Mouse (Mus musculus) neutrophil, adult 83 days (primary cell): ENCODE data around the gene Mrpl53. TPM values are rescaled to one million over a fixed set of nuclear protein-coding genes. Genes with fewer than 3 reads are reported as not detected.

Experiments used
- total RNA-seq, 2 experiments: library from RNA; stranded (reverse); gene quantifications; one replicate each; pipeline ENCODE4 v1.2.4; 2023

Mrpl53 gene
- 10 to 100 TPM; 23.9 to 24.8 TPM for total RNA-seq

DNA sequence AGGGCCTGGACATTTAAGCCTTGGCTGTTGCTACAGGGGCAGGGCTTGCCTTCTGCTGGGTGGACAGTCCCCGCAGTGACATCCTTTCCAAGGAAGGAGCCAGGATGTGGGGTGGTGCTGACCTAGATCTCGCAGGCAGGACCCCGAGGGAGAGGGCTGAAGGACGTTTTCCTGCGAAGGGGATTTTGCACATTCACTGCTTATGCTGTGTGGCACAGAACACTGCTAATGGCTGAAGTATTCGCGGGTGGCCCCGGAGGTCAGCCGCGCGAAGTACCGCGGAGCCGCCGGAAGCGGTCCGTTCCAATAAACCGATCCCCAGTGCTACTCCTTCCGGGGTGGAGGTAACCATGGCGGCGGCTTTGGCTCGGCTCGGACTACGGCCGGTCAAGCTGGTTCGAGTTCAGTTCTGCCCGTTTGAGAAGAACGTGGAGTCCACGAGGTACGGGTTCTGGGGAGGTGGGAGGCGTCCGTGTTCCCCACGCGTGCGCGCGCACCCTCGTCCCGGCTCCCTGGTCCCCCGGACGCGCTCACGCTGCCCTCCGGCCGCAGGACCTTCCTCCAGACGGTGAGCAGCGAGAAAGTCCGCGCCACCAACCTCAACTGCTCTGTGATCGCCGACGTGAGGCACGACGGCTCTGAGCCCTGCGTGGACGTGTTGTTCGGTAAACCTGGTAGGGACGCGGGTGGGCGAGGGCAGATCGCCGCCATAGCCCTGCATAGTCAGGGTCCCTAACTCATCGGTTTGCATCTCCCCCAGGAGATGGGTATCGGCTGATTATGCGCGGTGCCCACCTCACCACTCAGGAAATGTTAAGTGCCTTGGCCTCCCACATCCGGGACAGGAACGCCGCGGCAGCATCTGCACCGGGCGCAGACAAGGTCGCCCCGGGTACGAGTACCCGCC is at the start of gene Mrpl53:
Gene Mrpl53, plus strand, starts transcription at position 279 of the 907 bp plus-strand sequence.

DNA sequence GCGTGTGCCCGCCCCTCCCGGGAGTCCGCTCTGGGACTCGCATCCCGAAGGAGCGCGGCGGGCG is 38.8 kb upstream of the Mrpl53 start, which contains the start of gene Tlx2:
Gene Tlx2, minus strand, starts transcription at position 47 of the 64 bp plus-strand sequence.

DNA sequence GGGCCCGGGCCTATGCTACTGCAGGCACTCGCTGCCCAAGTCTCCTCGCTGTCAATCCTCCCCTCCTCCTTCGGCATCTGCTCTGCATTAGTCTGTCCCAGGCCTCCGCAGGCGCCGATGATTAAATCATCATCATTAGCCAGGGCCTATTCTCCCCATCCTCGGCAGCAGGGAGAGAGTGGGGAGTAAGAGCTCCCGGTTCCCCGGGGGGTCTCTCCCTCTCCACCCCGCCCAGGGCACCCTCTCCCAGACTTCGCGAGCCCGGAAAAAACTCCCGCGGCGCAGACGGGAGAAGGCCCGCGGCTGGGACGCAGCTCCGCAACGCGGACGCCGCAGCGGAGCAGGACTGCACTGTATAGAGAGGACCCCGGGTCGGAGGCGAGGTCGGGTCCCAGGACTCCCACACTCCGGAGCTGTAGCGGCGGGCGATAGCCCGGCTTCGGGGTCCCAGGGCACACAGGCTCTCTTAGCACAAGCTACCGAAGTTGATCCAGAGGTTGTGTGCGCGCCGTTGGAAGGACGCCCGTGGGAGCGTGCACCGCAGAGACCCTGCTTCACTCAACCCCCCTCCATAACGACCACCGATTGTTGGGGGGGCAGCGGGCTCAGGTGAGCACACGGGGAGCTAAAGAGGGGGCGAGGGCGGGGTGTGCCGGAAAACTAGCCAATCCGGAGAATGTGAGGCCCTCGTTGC is 31.1 kb upstream of the Mrpl53 start, which contains the start of gene Pcgf1:
Gene Pcgf1, plus strand, starts transcription at position 240 of the 694 bp plus-strand sequence.

DNA sequence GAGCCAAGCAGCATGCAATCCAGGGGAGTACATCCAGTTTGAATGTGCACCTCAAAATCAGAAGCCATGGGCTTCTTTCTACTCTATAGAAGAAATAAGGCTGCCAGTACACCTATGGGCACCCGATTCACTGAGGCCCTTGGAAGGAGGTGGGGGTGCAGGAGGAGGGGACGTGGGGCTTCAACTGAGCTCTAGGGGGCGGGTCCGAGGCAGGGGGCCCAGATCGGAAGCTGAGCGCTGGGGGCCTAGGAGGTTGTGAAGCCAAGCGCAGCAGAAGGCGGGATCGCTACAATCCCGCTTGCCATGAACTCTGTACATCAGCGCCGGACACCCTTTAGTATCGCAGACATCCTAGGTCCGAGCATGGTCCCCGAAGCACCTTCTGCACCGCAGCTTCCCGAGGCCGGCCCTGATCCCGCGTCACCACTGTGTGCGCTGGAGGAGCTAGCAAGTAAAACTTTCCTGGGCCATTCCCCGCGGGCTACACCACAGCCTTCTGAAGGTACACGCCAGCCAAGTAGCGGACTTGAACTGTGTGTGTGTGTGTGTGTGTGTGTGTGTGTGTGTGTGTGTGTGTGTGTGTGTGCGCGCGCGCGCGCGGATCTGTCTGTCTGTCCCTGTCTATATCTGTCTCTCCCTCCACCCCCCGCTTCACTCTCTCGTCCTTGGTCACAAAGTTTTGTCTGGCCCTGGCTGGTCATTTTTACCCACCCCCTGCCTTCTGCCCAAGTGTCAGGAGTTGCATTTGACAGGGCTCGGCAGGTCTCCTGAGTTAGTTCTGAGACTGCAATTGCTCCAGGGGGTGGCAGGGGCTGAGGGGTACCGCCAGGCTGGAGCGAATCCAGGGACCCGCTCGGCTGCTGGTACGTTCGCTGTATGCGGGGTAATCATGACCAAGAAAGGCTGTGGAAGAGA is 22.5 kb upstream of the Mrpl53 start, which contains the start of gene Lbx2:
Gene Lbx2, plus strand, starts transcription at position 247 of the 915 bp plus-strand sequence.

DNA sequence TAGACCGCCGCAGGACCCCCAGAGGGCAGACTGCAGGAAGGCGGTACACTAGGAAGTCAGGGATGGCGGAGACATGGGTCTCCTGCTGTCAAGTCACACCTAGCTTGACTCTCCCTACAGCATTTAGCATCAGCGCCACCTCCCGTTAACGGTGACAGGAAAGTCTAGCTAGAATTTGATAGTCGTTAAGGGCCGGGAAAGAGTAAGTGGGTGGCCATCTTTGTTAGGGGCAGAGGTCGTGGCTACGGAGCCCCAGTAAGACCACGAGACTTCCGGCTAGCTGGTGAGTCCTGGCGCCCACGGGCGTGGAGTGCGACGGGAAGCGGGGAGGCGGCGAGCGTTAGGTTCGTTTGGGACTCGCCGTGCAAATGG is 7.5 kb upstream of the Mrpl53 start, which contains the start of the genes Ccdc142 and Gm42688:
Gene Ccdc142, plus strand, starts transcription at position 286 of the 372 bp plus-strand sequence.
Gene Gm42688, plus strand, starts transcription at position 302 of the 372 bp plus-strand sequence.

DNA sequence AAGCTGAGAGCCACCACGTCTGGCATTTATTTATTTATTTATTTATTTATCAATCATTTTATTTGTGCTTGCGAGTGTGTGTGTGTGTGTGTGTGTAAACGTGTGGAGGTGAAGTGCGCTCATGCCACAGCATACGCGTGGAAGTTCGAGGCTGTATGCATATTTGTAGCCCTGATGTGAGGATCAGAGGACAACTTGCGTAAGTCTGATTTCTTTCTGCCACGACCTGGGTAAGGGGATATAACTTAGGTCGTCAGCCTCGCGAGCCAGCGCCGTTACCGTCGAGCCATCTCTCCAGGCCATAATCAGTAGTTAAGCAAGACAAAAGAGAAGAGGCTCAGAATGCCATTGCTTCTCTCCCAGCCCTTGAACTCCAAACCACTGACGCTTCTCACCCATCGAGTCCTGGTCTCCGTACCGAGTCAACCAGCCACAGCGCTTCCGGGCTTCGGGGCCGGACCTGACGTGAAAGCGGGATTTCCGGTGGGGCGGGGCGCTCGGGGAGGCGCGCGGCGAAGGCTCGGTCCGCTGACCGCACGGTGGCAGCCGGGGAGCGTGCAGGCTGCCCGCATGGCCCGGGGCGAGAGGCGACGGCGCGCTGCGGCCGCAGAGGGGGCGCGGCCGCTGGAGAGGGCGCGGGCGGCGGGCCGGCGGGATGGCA is 6.3 kb downstream of the Mrpl53 start, which contains the start of gene Mogs:
Gene Mogs, plus strand, starts transcription at position 486 of the 661 bp plus-strand sequence.

DNA sequence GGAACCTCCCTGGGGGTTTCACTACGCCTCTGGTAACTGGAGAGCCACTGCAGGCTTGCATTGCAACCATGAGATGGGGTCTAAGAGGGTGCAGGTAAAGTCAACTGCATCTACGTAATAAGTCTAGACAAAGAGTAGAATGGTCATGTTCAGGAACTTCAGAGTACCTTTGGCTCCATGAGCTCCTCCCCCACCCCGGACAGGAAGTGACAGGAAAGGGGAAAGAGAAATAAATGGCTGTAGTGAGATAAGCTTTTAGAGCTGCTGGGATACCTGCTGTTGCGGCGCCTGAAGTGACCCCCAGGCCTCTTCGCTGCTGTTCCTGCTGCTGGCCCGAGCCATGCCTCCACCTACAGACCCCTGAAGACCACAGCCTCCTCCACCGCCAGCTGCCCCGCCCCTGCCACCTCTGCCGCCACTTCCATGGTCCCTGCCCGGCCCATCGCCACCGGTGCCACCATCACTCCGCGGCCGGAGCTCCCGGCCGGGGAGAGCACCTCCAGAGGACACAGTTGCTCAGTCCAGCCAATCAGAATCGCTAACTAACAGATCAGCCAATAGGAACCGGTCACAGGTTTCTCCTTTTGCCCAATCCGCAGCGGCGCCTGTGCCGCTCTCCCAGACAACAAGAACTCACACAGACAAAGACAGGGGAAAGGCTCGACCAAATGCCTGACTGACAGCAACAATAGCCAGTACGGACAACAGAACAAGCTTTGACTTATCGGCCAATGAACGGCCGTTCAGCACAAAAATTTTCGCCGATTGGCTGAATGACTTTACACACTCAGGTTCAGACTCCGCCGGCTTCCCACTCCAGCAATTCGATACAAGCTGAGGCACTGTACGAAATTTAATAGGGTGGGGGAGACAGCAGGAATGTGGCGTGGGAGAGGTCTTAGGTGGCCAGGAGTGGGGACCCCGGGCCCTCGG is 12.4 kb downstream of the Mrpl53 start, which contains the start of gene Wbp1:
Gene Wbp1, minus strand, starts transcription at position 630 of the 933 bp plus-strand sequence.

DNA sequence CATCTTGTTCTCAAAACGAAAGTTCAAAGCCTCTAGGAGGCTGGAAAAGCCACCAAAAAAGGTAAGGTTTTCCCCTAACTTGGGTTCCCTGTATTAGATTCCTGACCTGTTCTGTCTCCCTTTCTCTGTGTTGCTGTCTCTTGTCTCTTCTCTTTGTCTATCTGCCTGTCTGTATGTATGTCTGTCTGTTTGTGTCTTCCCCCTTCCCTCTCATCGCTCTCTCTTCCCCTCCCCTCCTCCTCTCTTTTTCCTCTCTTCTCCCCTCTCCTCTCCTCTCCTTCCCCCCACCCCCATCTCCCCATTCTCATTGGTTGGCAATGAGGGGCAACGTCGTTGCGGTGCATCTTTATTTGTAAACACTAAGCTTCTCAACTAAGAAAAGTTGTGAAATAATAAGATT is 16.5 kb downstream of the Mrpl53 start, which contains the start of gene Ino80b:
Gene Ino80b, minus strand, starts transcription at position 101 of the 400 bp plus-strand sequence.

DNA sequence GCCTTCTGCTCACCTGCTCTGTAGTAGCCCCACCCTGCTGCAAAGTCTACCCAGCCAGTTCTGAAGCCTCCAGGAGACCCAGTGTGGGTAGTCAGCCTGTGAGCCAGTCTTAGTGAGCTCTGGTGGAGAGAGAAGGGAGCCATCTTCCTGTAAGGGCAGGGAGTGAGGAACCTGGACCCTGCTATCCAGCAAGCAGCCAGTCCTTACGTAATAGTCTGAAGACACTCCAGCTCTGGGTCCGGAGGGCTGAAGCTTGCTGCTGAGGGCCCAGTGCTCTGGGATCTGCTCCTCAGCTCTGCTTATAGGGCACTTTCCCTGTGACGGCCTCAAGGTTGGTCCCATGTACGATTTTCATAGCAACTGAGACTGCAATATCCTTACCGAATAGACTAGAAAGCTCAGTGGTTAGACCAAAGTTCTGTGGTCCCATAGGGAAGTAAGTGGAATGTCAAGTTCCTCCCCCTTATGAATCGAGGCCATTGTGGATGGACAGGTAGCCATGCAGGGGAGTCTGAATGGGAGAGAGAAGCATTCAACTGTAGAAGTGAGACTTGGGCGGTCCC is 26.2 kb downstream of the Mrpl53 start, which contains the start of gene Rtkn:
Gene Rtkn, plus strand, starts transcription at position 513 of the 563 bp plus-strand sequence.

DNA sequence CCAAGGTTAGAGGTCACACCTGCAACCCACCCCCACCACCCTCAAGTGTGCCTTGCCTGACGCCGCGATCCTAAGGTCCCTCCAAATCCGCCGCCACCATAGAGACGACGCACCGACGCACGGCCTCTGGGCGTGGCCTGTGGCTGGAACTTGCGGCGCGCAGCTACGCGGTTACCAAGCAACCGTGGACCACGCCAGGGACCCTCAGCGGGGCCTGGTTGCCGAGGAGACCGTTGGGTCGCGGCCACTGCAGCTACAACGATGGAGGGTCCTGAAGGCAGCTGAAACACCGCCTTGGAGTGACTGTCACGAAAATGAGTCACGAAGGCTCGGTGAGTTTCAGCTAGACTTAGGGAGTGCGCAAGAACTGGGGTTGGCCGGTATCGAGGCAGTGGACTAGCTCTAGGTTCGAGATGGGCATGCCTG is 47.4 kb downstream of the Mrpl53 start, which contains the start of the genes Wdr54 and 1700003E16Rik:
Gene Wdr54, minus strand, starts transcription at position 139 of the 426 bp plus-strand sequence.
Gene 1700003E16Rik, plus strand, starts transcription at position 146 of the 426 bp plus-strand sequence.

Other genes starting within 250 kb of the Mrpl53 start
- 10 to 100 TPM; 19.7 to 22.7 TPM for gene Sema4f, start 169.3 kb upstream of the Mrpl53 start, total RNA-seq
- gene M1ap, start 162.1 kb upstream of the Mrpl53 start, total RNA-seq = 1 to 10 TPM; 2.4 to 4.5 TPM
- gene Dok1, start 75.6 kb upstream of the Mrpl53 start, total RNA-seq = 10 to 100 TPM; 24.4 to 28.8 TPM
- 1 to 10 TPM; 1.1 to 1.5 TPM for gene Loxl3, start 74.9 kb upstream of the Mrpl53 start, total RNA-seq
- gene Aup1, start 54.5 kb upstream of the Mrpl53 start, total RNA-seq = 100 to 1,000 TPM; 190 to 202 TPM
- gene Htra2, start 53.8 kb upstream of the Mrpl53 start, total RNA-seq = 10 to 100 TPM; 57.4 to 60.2 TPM
- gene Dqx1, start 51.2 kb upstream of the Mrpl53 start, total RNA-seq = 1 to 10 TPM; 6.6 to 7.1 TPM
- gene Tlx2, start 38.7 kb upstream of the Mrpl53 start, total RNA-seq = not detected
- gene Pcgf1, start 31.2 kb upstream of the Mrpl53 start, total RNA-seq = 10 to 100 TPM; 18.2 to 18.7 TPM
- not detected for gene Lbx2, start 22.7 kb upstream of the Mrpl53 start, total RNA-seq
- 1 to 10 TPM; 2.8 to 6.6 TPM for gene Ccdc142, start 7.4 kb upstream of the Mrpl53 start, total RNA-seq
- gene Gm42688, start 7.4 kb upstream of the Mrpl53 start, total RNA-seq = 1 to 10 TPM; 5.3 to 6.5 TPM
- 10 to 100 TPM; 26.2 to 35.5 TPM for gene Mogs, start 6.5 kb downstream of the Mrpl53 start, total RNA-seq
- gene Wbp1, start 12.5 kb downstream of the Mrpl53 start, total RNA-seq = 10 to 100 TPM; 34.8 to 39.7 TPM
- gene Ino80b, start 16.4 kb downstream of the Mrpl53 start, total RNA-seq = 10 to 100 TPM; 17.3 to 17.9 TPM
- gene Rtkn, start 26.4 kb downstream of the Mrpl53 start, total RNA-seq = under 1 TPM; 0.33 to 0.66 TPM
- under 1 TPM; 0.18 to 0.64 TPM for gene Wdr54, start 47.4 kb downstream of the Mrpl53 start, total RNA-seq
- gene 1700003E16Rik, start 47.4 kb downstream of the Mrpl53 start, total RNA-seq = not detected
- 100 to 1,000 TPM; 129 to 136 TPM for gene Dctn1, start 56.9 kb downstream of the Mrpl53 start, total RNA-seq
- not detected for gene Slc4a5, start 110.8 kb downstream of the Mrpl53 start, total RNA-seq
- gene Mthfd2, start 216.9 kb downstream of the Mrpl53 start, total RNA-seq = 10 to 100 TPM; 21.3 to 24.8 TPM
- 100 to 1,000 TPM; 133 to 139 TPM for gene Mob1a, start 217.0 kb downstream of the Mrpl53 start, total RNA-seq
- gene Bola3, start 240.1 kb downstream of the Mrpl53 start, total RNA-seq = 10 to 100 TPM; 17.5 to 22.0 TPM